Mouse (Mus musculus) CH12F3 (cell line): ENCODE data around the gene Gm10378.
"Not testable (repeated sequence)": the region's sequence is repeated elsewhere in the genome, so short reads cannot be mapped to it uniquely, and the experiment has no call there.

Experiments
- in situ Hi-C: fragments of 300-500 bp; cut with MboI; formaldehyde crosslinking; loops from 2 replicates; pipeline ENCODE4 v1.14.3; 2020; ENCODE audit warnings: low sequenced_read_pairs

The Gm10378 gene

DNA sequence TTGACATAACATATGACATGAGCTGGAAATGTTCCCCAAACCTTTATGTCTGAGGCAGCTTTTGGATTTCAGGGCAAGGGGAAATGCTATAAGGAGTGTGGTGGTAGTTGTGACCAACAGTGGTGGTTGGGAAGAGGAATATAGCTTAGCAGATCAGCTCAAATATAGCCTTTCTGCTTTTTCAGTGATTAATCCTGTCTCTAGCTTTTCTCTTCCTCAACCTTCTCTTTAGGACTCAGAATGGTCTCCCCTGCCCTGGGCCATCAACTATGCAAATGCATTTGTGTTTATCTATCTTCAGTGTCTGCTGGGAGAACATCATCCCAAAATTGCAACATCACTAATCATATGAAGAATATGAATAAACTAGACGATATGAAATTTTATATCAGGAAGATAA lies at the start of gene Gm10378:
Gene Gm10378, plus strand, starts transcription at position 301 of the 400 bp plus-strand sequence.
- in situ Hi-C loops = not testable (repeated sequence)

DNA sequence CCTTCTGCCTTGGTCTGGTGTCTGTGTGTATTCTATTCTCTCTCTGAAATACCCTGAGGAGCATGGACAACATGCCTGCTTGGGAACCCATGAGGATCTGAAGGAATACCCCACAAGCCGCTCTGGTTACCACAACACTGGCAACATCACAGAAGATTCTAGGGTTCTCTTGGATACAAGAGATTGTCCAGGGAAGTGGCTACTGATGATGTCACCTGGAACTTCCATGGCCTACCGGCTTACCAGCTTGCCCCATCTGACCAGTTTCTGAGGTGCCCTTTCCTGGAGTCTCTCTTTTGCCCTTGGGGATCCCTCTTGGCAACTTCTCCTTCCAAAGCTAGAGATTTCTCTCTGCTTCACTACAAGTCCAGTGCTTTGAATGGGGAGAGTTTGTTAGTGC lies 13.9 kb upstream of the Gm10378 start, which contains the start of gene Gm3633:
Gene Gm3633, minus strand, starts transcription at position 101 of the 400 bp plus-strand sequence.
- in situ Hi-C loops = not testable (repeated sequence)
